Mouse (Mus musculus): ENCODE measurements around the gene Olfr1441. TPM values are rescaled to one million over a fixed set of nuclear protein-coding genes. Genes with fewer than 3 reads are reported as not detected.

The Olfr1441 gene
- polyA plus RNA-seq, 1 experiment, result not detected

GRCm38 (mm10) chr19:12464674-12465073 is 47.4 kb downstream of the Olfr1441 start:
- Histone ChIP-seq H3K27ac (ENCODE audit: control insufficient read depth, insufficient read depth, low read depth, low read length, poor library complexity) (no peak overlapping the region; the same call in 1 of the 2 replicates), H3K4me1 (ENCODE audit: control insufficient read depth, insufficient read depth, low read length) (peaks cover 7% of the 10 kb centered on the region; the same call in 1 of the 2 replicates), H3K4me3 (replicated peaks; ENCODE audit: control insufficient read depth, low read depth, low read length) (peak overlapping the region; percentile 51)
- TF ChIP-seq POLR2A (IDR thresholded peaks at IDR 0.05; ENCODE audit: borderline replicate concordance, control insufficient read depth, low read depth, low read length), result no peak
- no peak for TF ChIP-seq CTCF (IDR thresholded peaks at IDR 0.05; ENCODE audit: control insufficient read depth, insufficient read depth, low read length)
- WGBS, result 21% methylated on average over 4 of the region's 4 CpGs

GRCm38 (mm10) chr19:12465530-12466144 is 48.4 kb downstream of the Olfr1441 start:
- TF ChIP-seq POLR2A (IDR thresholded peaks at IDR 0.05; ENCODE audit: borderline replicate concordance, control insufficient read depth, low read depth, low read length) (no peak), CTCF (IDR thresholded peaks at IDR 0.05; ENCODE audit: control insufficient read depth, insufficient read depth, low read length) (no peak)
- H3K27ac ChIP-seq (ENCODE audit: control insufficient read depth, insufficient read depth, low read depth, low read length, poor library complexity), result peak overlapping the region; percentile 29; the same call in 1 of the 2 replicates
- WGBS, result 78% methylated on average over 10 of the region's 10 CpGs
- H3K4me3 ChIP-seq (replicated peaks; ENCODE audit: control insufficient read depth, low read depth, low read length), result peak overlapping the region; percentile 46
- peaks cover 7% of the 10 kb centered on the region; the same call in 1 of the 2 replicates for H3K4me1 ChIP-seq (ENCODE audit: control insufficient read depth, insufficient read depth, low read length)

- H3K4me1 ChIP-seq (ENCODE audit: control insufficient read depth, insufficient read depth, low read length), result peaks cover 5% of the 10 kb centered on the region; the same call in 1 of the 2 replicates
- 0 out of 2 replicates have a peak overlapping the region, but pooled peaks have one; percentile 14 for H3K27ac ChIP-seq (ENCODE audit: control insufficient read depth, insufficient read depth, low read depth, low read length, poor library complexity)
- WGBS, result 13% methylated on average over 7 of the region's 7 CpGs
These were observed 49.0 kb downstream of the Olfr1441 start for GRCm38 (mm10) chr19:12466204-12466603.

GRCm38 (mm10) chr19:12467436-12467835 is 50.2 kb downstream of the Olfr1441 start:
- no peak overlapping the region for H3K4me3 ChIP-seq (replicated peaks; ENCODE audit: control insufficient read depth, low read depth, low read length)
- TF ChIP-seq CTCF (IDR thresholded peaks at IDR 0.05; ENCODE audit: control insufficient read depth, insufficient read depth, low read length) (peak; percentile 48), POLR2A (IDR thresholded peaks at IDR 0.05; ENCODE audit: borderline replicate concordance, control insufficient read depth, low read depth, low read length) (no peak)
- H3K4me1 ChIP-seq (ENCODE audit: control insufficient read depth, insufficient read depth, low read length), result peaks cover 4% of the 10 kb centered on the region; the same call in 1 of the 2 replicates
- 76% methylated on average over 5 of the region's 5 CpGs for WGBS
- no peak overlapping the region for H3K27ac ChIP-seq (ENCODE audit: control insufficient read depth, insufficient read depth, low read depth, low read length, poor library complexity)

More at GRCm38 (mm10) chr19:12466204-12466603, 49.0 kb downstream of the Olfr1441 start:
- peak; percentile 87 for TF ChIP-seq CTCF (IDR thresholded peaks at IDR 0.05; ENCODE audit: control insufficient read depth, insufficient read depth, low read length)
- no peak for TF ChIP-seq POLR2A (IDR thresholded peaks at IDR 0.05; ENCODE audit: borderline replicate concordance, control insufficient read depth, low read depth, low read length)
- H3K4me3 ChIP-seq (replicated peaks; ENCODE audit: control insufficient read depth, low read depth, low read length), result no peak overlapping the region

DNA sequence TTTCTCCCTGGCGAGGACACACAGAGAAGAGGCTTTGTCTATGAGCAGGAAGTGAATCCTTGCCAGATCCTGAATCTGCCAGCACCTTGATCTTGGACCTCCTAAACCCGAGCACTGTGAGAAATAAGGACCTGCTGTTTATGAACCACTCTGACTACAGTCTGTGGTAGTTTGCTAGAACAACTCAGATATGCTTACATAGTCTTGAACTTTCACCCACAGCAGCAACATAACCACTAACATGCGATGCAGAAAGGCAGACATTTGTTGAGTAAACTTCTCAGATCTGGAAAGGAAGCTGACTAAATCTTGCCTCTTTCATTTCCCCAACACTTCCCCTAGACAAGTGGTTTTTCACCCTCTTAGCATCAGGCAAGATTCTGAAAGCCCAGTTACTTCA is 54.6 kb downstream of the Olfr1441 start:
- Histone ChIP-seq H3K27ac (ENCODE audit: control insufficient read depth, insufficient read depth, low read depth, low read length, poor library complexity) (peak overlapping the region; percentile 5; the same call in 1 of the 2 replicates), H3K4me1 (ENCODE audit: control insufficient read depth, insufficient read depth, low read length) (peaks cover 5% of the 10 kb centered on the region), H3K4me3 (replicated peaks; ENCODE audit: control insufficient read depth, low read depth, low read length) (no peak overlapping the region)
- TF ChIP-seq POLR2A (IDR thresholded peaks at IDR 0.05; ENCODE audit: borderline replicate concordance, control insufficient read depth, low read depth, low read length) (no peak), CTCF (IDR thresholded peaks at IDR 0.05; ENCODE audit: control insufficient read depth, insufficient read depth, low read length) (no peak)
- 47% methylated on average over 3 of the region's 3 CpGs for WGBS

DNA sequence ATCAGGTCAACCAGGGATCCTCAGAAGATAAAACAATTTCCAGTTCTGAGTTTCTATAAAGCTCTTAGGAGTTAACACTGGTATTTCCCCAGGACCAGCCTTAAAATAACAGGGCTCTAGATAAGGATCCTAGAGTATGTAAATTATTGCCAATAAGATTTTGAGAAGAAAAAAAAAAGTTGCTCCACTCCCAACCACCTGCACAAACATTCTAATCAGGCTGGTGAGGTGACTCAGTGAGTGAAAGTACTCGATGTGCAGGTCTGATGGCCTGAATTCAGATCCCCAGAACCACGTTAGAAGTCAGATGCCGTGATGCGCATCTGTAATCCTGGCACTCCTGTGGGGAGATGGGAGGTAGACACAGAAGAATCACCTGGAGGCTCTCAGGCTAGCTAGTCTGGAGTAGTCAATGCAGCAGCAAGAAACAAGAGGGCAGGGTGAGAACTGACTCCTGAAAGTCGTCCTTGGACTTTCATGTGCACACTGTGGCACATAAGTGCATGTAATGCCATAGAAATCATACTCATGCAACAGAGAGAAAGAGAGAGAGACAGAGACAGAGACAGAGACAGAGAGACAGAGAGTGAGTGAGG is 55.2 kb downstream of the Olfr1441 start:
- WGBS, result 64% methylated on average over 5 of the region's 5 CpGs
- TF ChIP-seq POLR2A (IDR thresholded peaks at IDR 0.05; ENCODE audit: borderline replicate concordance, control insufficient read depth, low read depth, low read length) (no peak), CTCF (IDR thresholded peaks at IDR 0.05; ENCODE audit: control insufficient read depth, insufficient read depth, low read length) (no peak)
- Histone ChIP-seq H3K4me1 (ENCODE audit: control insufficient read depth, insufficient read depth, low read length) (peaks cover 5% of the 10 kb centered on the region), H3K4me3 (replicated peaks; ENCODE audit: control insufficient read depth, low read depth, low read length) (no peak overlapping the region), H3K27ac (ENCODE audit: control insufficient read depth, insufficient read depth, low read depth, low read length, poor library complexity) (no peak overlapping the region)

Other genes starting within 250 kb of the Olfr1441 start
- not detected in 2 replicates for gene Olfr1555-ps1, start 247.3 kb upstream of the Olfr1441 start, polyA plus RNA-seq (2011; ENCODE audit: insufficient read depth, insufficient read length, low replicate concordance, missing spikeins)
- gene Olfr1431, start 216.8 kb upstream of the Olfr1441 start, polyA plus RNA-seq (2011; ENCODE audit: insufficient read depth, insufficient read length, low replicate concordance, missing spikeins), result not detected in 2 replicates
- not detected in 2 replicates for gene Olfr1432, start 184.8 kb upstream of the Olfr1441 start, polyA plus RNA-seq (2011; ENCODE audit: insufficient read depth, insufficient read length, low replicate concordance, missing spikeins)
- gene Olfr262, start 175.8 kb upstream of the Olfr1441 start, polyA plus RNA-seq (2011; ENCODE audit: insufficient read depth, insufficient read length, low replicate concordance, missing spikeins), result not detected in 2 replicates
- not detected in 2 replicates for gene Olfr235, start 156.4 kb upstream of the Olfr1441 start, polyA plus RNA-seq (2011; ENCODE audit: insufficient read depth, insufficient read length, low replicate concordance, missing spikeins)
- not detected in 2 replicates for gene Olfr1434, start 137.6 kb upstream of the Olfr1441 start, polyA plus RNA-seq (2011; ENCODE audit: insufficient read depth, insufficient read length, low replicate concordance, missing spikeins)
- gene Olfr1436, start 118.3 kb upstream of the Olfr1441 start, polyA plus RNA-seq (2011; ENCODE audit: insufficient read depth, insufficient read length, low replicate concordance, missing spikeins), result not detected in 2 replicates
- not detected in 2 replicates for gene Olfr1437, start 92.3 kb upstream of the Olfr1441 start, polyA plus RNA-seq (2011; ENCODE audit: insufficient read depth, insufficient read length, low replicate concordance, missing spikeins)
- gene Olfr1438-ps1, start 81.5 kb upstream of the Olfr1441 start, polyA plus RNA-seq (2011; ENCODE audit: insufficient read depth, insufficient read length, low replicate concordance, missing spikeins), result not detected in 2 replicates
- 0.70 and 1.5 TPM in 2 replicates for gene Olfr1440, start 30.2 kb upstream of the Olfr1441 start, polyA plus RNA-seq (2011; ENCODE audit: insufficient read depth, insufficient read length, low replicate concordance, missing spikeins)
- gene Pfpl, start 10.5 kb downstream of the Olfr1441 start, polyA plus RNA-seq (2011; ENCODE audit: insufficient read depth, insufficient read length, low replicate concordance, missing spikeins), result not detected in 2 replicates
- gene Mpeg1, start 43.3 kb downstream of the Olfr1441 start, polyA plus RNA-seq (2011; ENCODE audit: insufficient read depth, insufficient read length, low replicate concordance, missing spikeins), result 20.5 and 54.7 TPM in 2 replicates
- 2.3 and 6.7 TPM in 2 replicates for gene Dtx4, start 84.0 kb downstream of the Olfr1441 start, polyA plus RNA-seq (2011; ENCODE audit: insufficient read depth, insufficient read length, low replicate concordance, missing spikeins)
- 42.1 and 61.9 TPM in 2 replicates for gene Fam111a, start 128.3 kb downstream of the Olfr1441 start, polyA plus RNA-seq (2011; ENCODE audit: insufficient read depth, insufficient read length, low replicate concordance, missing spikeins)
- gene Gm4952, start 182.5 kb downstream of the Olfr1441 start, polyA plus RNA-seq (2011; ENCODE audit: insufficient read depth, insufficient read length, low replicate concordance, missing spikeins), result 1.3 TPM in 1 of 2 replicates, not detected in the other
- gene Glyat, start 215.9 kb downstream of the Olfr1441 start, polyA plus RNA-seq (2011; ENCODE audit: insufficient read depth, insufficient read length, low replicate concordance, missing spikeins), result 0.45 and 2.5 TPM in 2 replicates